Mouse (Mus musculus): Measurements from ENCODE around the gene Plaur.
"Not testable (repeated sequence)": the region's sequence is repeated elsewhere in the genome, so short reads cannot be mapped to it uniquely, and the experiment has no call there.

Plaur gene

GRCm38 (mm10) chr7:24516319-24516718, 54.0 kb downstream of the Plaur start:
- DNase-seq (ENCODE audit: low spot score): not testable (repeated sequence)

GRCm38 (mm10) chr7:24517077-24517476, 54.8 kb downstream of the Plaur start:
- no peak for DNase-seq (ENCODE audit: low spot score)

- no peak for DNase-seq (ENCODE audit: low spot score)
Observed at GRCm38 (mm10) chr7:24517654-24518053, 55.4 kb downstream of the Plaur start.

- DNase-seq (ENCODE audit: low spot score): no peak
Observed at GRCm38 (mm10) chr7:24519130-24519529, 56.8 kb downstream of the Plaur start.

- not testable (repeated sequence) for DNase-seq (ENCODE audit: low spot score)
Observed at GRCm38 (mm10) chr7:24520054-24520453, 57.8 kb downstream of the Plaur start.

- DNase-seq (ENCODE audit: low spot score): no peak
Observed at GRCm38 (mm10) chr7:24522805-24523204, 60.5 kb downstream of the Plaur start.

GRCm38 (mm10) chr7:24523723-24524122, 61.4 kb downstream of the Plaur start:
- DNase-seq (ENCODE audit: low spot score): no peak

- no peak for DNase-seq (ENCODE audit: low spot score)
Observed at GRCm38 (mm10) chr7:24524978-24525377, 62.7 kb downstream of the Plaur start.

Measured in ovary, postnatal 14 days (tissue).